Mouse (Mus musculus) cerebellum, adult 2 months (tissue): ENCODE measurements around the gene Fau.

ENCODE experiments used
- CTCF ChIP-seq: fragments of 200-500 bp; IDR thresholded peaks from 2 replicates; pipeline ENCODE4 v1.5.1; 2011; ENCODE audit warnings: low read depth, mild to moderate bottlenecking, control low read depth, low read length, moderate library complexity, borderline replicate concordance; ENCODE audit not compliant: insufficient read depth
- POLR2A ChIP-seq: fragments of 200-500 bp; IDR thresholded peaks from 2 replicates; pipeline ENCODE4 v1.6.1; 2011; ENCODE audit warnings: low read length, control low read depth, borderline replicate concordance; ENCODE audit not compliant: insufficient read depth

DNA sequence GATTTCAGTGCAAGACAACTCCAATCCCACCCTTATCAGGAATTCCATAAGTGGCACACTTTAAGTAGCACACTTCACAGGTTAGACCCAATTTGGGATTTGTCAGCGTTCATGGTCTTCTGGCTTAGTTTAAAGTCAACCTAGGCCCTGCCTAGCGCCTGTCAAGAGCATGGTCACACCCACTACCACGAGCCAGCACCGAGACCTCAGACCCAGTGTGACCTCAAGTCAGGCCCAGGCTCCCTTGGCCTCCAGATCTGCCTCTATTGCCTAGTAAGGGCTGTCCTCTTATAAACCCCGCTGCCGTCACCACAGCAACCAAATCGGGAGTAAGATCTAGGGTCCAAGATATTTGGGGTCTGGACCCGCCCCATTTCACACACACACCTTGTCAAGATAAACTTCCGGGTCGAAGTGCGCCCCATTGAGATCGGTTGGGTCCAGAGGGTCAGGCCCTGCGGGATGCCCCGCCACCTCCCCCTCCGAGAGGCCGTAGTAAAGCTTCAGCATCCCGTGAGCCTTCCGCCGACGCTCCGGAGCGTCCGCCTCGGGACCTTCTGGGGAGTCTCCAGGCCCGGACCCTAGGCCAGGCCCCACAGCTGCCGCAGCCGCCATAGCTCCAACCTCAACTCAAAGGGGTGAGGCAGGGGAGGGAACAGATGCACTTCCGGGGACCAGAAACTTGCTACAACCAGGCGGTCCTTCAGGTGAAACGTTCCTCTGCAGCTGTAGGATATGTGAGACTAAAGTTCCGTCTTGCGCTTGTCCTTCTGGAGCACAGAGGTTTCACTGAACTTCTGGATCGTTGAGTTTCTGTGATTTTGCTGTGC is 19.1 kb downstream of the Fau start, which contains the start of gene Vps51:
- TF ChIP-seq CTCF: no peak
- peak; percentile 33; the same call in 1 of the 2 replicates for TF ChIP-seq POLR2A
